Comparison of ENCODE assay signal across 8 mouse cellular contexts in the genomic region with DNA sequence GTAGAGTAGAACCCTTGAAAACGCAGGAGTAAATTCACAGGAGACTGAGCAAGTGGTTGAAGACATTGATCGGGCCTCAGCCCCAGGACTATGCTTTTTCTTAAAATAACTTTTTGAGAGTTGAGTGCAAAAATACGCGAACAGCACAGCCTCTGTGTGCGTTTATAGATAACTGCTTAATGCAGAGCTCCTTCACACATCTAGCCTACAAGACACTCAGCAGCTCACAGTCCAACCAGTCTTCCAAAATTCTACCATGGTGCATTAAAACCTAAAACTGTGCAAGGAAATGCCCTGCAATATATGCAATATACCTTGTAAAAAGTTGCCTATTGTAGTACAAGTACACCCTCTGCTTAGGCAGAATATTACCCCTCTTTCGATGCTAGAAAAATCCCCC. TPM values are rescaled to one million over a fixed set of nuclear protein-coding genes. Genes with fewer than 3 reads are reported as not detected.
A peak's percentile ranks its signal among the peaks of the same experiment; 100 is the strongest.
DNase-seq lines count a peak whose midpoint lies in the region; ATAC-seq and TF ChIP-seq lines count a peak whose summit lies in the region.

No protein-coding gene starts in this region.

- peaks cover 12% of the 10 kb centered on the region; the same call in 1 of the 2 replicates for H3K36me3 ChIP-seq in embryonic facial prominence, embryonic 12.5 days
- H3K36me3 ChIP-seq in intestine, embryonic 16.5 days (ENCODE audit: control insufficient read depth, insufficient read depth, low read length), result 0 out of 2 replicates have a peak, but pooled peaks cover 5% of the 10 kb centered on the region
- H3K36me3 ChIP-seq in neural tube, embryonic 12.5 days, result no peaks in the 10 kb centered on the region

- peak overlapping the region; percentile 42 for H3K4me2 ChIP-seq in embryonic facial prominence, embryonic 12.5 days (replicated peaks)
- H3K4me2 ChIP-seq in intestine, embryonic 16.5 days (ENCODE audit: low read depth, low read length), result peak overlapping the region; percentile 27
- peak overlapping the region; percentile 19 for H3K4me2 ChIP-seq in neural tube, embryonic 12.5 days (replicated peaks)

- intact Hi-C loops in left cerebral cortex, adult 2 months (cut with DNase I), result loop anchor here (2.0 to 5.0 kb wide), 2 partner anchors 57 to 62 kb away; no protein-coding TSS in a partner anchor
- intact Hi-C loops in left cerebral cortex, postnatal 4 days (cut with DNase I), result loop anchor here (5.0 kb wide), 1 partner anchor 38 kb away; no protein-coding TSS in a partner anchor

- no peak for ATAC-seq in embryonic facial prominence, embryonic 12.5 days (ENCODE audit: insufficient number of reproducible peaks, insufficient read depth, low FRiP score, low TSS enrichment)
- ATAC-seq in intestine, embryonic 16.5 days, result no peak
- no peak for ATAC-seq in neural tube, embryonic 12.5 days (ENCODE audit: low FRiP score, low read depth)

- H3K27me3 ChIP-seq in embryonic facial prominence, embryonic 12.5 days, result peaks cover 10% of the 10 kb centered on the region
- H3K27me3 ChIP-seq in intestine, embryonic 16.5 days (replicated peaks; ENCODE audit: control insufficient read depth, insufficient read depth, low read length), result no peaks in the 10 kb centered on the region
- H3K27me3 ChIP-seq in neural tube, embryonic 12.5 days (replicated peaks), result peaks cover 29% of the 10 kb centered on the region

- no peak for DNase-seq in left cerebral cortex, adult 2 months (ENCODE audit: extremely low spot score in 1 of 2, low spot score in 2 of 2)
- no peak for DNase-seq in left cerebral cortex, adult 9 months (ENCODE audit: low spot score in 2 of 2)
- no peak for DNase-seq in yolk sac, embryonic 10.5 days (ENCODE audit: low spot score)
- no peak for DNase-seq in MN1 (ENCODE audit: low spot score)
- DNase-seq in left cerebral cortex, postnatal 4 days, result no peak

- 18% methylated on average over 6 of the region's 6 CpGs for WGBS in embryonic facial prominence, embryonic 12.5 days
- WGBS in intestine, embryonic 16.5 days, result 25% methylated on average over 6 of the region's 6 CpGs
- WGBS in neural tube, embryonic 12.5 days, result 21% methylated on average over 6 of the region's 6 CpGs

- no peaks in the 10 kb centered on the region for H3K9me3 ChIP-seq in embryonic facial prominence, embryonic 12.5 days
- no peaks in the 10 kb centered on the region for H3K9me3 ChIP-seq in intestine, embryonic 16.5 days (ENCODE audit: control insufficient read depth, low read length)
- H3K9me3 ChIP-seq in neural tube, embryonic 12.5 days, result no peaks in the 10 kb centered on the region

- H3K9ac ChIP-seq in embryonic facial prominence, embryonic 12.5 days, result no peak overlapping the region
- peak overlapping the region; percentile 44; the same call in 1 of the 2 replicates for H3K9ac ChIP-seq in intestine, embryonic 16.5 days (ENCODE audit: low read depth, low read length)
- H3K9ac ChIP-seq in neural tube, embryonic 12.5 days, result no peak overlapping the region

- H3K4me3 ChIP-seq in left cerebral cortex, adult 2 months, result 0 out of 2 replicates have a peak overlapping the region, but pooled peaks have one; percentile 11
- H3K4me3 ChIP-seq in embryonic facial prominence, embryonic 12.5 days, result no peak overlapping the region
- H3K4me3 ChIP-seq in intestine, embryonic 16.5 days (ENCODE audit: low read length), result no peak overlapping the region
- H3K4me3 ChIP-seq in neural tube, embryonic 12.5 days, result no peak overlapping the region

- TF ChIP-seq CTCF in left cerebral cortex, adult 2 months (IDR thresholded peaks at IDR 0.05), result no peak

- H3K4me1 ChIP-seq in embryonic facial prominence, embryonic 12.5 days, result peaks cover 36% of the 10 kb centered on the region
- H3K4me1 ChIP-seq in intestine, embryonic 16.5 days (ENCODE audit: control insufficient read depth, insufficient read depth, low read length), result peaks cover 30% of the 10 kb centered on the region
- peaks cover 31% of the 10 kb centered on the region for H3K4me1 ChIP-seq in neural tube, embryonic 12.5 days

- H3K27ac ChIP-seq in left cerebral cortex, adult 2 months, result no peak overlapping the region; the same call in 1 of the 2 replicates
- H3K27ac ChIP-seq in embryonic facial prominence, embryonic 12.5 days, result peak overlapping the region; percentile 80
- peak overlapping the region; percentile 40 for H3K27ac ChIP-seq in intestine, embryonic 16.5 days (ENCODE audit: low read length)
- H3K27ac ChIP-seq in neural tube, embryonic 12.5 days, result no peak overlapping the region

RNA-seq across cellular contexts. Expression of a gene that starts 0.6 kb away (rescaled TPM):
- total RNA-seq in left cerebral cortex, adult 2 months (2021), result 10 to 100 TPM; 17.9 to 18.2 TPM
- polyA plus RNA-seq in embryonic facial prominence, embryonic 12.5 days (2016; fragmentation: Nextera tagmentation; extraction: Ambion mirVana), result 12.8 and 13.3 TPM in 2 replicates
- polyA plus RNA-seq in intestine, embryonic 16.5 days (2015; fragmentation: Nextera tagmentation; extraction: Ambion mirVana), result 5.1 TPM in 2 replicates
- 5.4 and 5.5 TPM in 2 replicates for polyA plus RNA-seq in neural tube, embryonic 12.5 days (2016; fragmentation: Nextera tagmentation; extraction: Ambion mirVana)
- total RNA-seq in left cerebral cortex, postnatal 4 days (2021), result 10 to 100 TPM; 12.1 to 12.3 TPM

Comparison
In these comparisons a context has a peak if more than half of its experiments do, and no peak if none do; other contexts are left out.
1. H3K27ac ChIP-seq: peak in embryonic facial prominence, embryonic 12.5 days (single experiment) and intestine, embryonic 16.5 days (single experiment); none in left cerebral cortex, adult 2 months (single experiment) and neural tube, embryonic 12.5 days (single experiment).
2. Peak in every context shown above with its lines, with median percentiles within 50 percentile points of each other: H3K4me2 ChIP-seq.